Mouse (Mus musculus): ENCODE data around the gene Fam135a.

Gene Fam135a

DNA sequence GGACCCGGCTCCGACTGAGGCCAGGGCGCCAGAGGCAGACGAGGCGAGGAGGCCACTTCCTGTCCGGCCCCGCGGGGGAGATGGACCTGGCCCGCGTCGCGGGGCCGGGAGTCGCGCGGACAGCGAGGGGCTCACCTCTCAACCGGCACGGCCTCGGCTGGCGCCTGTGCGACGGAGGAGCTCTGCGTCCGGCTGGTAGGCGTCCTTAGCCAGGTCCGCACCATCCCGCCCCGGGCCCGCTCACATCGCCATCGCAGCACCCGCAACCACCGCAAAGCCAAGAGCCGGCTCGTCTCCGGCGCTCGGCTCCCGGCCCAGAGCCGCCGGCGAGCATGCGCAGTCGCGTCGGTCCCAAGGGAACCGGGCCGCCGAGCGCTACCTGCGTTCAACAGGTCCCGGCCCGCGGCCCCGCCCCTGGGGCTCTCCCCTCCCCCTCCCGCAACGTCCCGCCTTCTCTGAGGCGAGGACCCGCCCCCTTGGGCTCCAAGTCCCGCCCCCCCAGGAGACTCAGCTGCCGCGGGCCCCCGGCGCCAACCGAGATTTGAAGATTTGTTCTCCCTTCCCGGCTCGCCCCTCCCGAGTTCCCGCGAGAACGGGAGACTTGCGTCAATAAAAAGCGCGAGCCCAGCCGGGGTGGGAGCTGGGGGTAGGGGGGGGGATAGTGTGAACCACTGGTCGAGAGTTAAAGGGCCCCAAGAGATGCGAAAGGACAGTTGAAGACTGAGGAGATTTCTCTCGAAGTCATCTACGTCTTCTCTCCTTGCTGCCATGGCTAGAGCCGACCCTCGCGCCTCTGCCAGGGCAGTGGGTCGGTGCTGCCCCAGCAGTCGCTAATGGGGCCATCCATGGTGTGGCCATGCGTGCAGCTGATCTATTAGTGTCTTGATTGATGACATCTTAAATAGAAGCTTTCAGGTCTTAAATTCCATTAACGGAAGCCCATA lies at the start of gene Fam135a:
TSS of gene Fam135a (minus strand) at position 416 of the 944 bp plus-strand sequence.
- peak; percentile 96 for DNase-seq (ENCODE audit: low read depth, low spot score)

DNA sequence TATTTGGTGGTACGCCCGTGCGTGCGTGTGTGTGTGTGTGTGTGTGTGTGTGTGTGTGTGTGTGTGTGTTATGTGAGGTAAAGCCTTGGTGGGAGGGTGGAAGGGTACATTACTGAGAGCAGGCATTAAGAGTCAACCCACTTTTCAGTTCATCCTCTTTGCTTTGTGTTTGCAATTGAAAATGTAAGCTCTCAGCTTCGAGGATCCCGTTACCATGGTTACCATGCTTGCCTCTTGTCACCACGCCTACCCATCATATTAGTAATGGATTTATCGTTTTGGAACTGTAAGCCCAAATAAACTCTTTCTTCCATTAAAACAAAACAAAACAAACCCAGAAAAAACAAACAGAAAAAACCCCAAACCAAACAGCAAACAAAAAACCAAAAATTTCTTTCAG lies 43.4 kb upstream of the Fam135a start:
- DNase-seq (ENCODE audit: low read depth, low spot score), result peak; percentile 33

DNA sequence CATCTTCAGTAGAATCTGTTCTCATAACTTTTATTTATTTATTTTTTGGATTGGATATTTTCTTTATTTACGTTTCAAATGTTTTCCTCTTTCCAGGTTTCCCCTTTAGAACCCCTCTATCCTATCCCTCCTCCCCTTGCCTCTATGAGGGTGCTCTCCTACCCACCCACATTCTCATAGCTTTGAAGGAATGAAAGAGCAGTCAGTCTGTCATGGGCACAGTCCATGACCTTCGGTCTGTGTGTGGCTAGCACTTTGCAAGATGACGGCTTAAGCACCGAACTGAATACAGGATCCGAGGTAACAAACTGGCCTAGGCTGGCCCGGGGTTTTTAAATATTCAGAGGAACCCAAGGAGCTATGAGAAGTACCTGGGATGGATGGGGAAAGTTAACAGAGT lies 40.4 kb upstream of the Fam135a start:
- DNase-seq (ENCODE audit: low read depth, low spot score), result no peak

DNA sequence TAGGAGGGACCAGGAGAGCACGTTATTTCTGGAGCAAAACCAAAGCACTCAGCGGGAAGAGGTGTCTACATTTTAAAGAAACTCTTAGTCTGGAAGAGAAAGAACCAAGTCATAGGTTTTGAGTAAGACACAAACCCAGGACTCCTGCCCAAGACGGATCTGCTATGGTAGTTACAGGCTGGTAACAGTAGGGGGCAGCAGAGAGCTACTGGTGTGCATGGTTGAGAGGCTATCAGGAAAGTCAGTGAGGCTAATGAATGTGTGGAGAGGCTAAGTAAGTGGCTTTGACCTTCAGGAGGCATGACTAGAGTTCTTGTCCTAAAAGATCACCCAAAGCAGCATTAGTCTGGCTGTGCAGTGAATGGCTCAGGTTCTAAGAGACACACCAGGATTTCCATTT lies 37.0 kb upstream of the Fam135a start:
- peak; percentile 85 for DNase-seq (ENCODE audit: low read depth, low spot score)

DNA sequence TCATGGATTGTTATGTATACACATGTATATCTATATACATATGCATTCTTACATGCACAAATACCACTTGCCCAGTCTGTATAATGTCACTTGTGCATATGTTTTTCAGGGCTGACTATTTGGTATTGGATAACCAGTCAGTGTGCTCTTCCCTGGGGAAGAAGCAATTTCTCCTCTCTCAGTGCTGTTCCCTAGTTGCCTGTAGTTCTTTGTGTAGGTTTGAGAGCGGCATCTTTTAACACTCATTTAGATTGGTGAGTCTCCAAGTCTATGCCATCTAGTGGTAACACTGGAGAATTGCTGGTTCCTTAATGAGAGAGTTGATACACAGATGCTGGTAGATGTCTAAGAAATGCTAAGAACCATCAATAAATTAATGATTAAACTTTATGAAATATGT lies 34.7 kb upstream of the Fam135a start:
- DNase-seq (ENCODE audit: low read depth, low spot score), result peak; percentile 76

DNA sequence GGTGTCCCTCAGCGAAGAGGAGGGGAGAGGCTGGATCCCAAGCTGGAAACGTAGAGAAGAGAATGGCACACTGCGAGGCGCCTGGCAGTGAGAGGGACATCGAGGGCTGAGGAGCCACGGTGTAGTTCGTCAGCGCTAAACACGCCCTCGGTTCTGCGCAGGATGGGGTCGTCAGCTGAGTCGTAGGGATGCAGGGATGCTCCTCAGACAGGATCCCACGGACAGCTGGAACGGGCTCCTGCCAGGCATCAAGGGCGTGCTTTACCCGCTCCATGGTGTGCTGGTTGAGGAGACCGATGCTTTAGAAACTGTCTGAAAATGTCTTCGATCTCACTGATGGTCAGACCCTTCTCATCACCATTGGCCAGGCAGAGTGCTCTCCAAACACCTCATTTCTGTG lies 33.7 kb upstream of the Fam135a start:
- DNase-seq (ENCODE audit: low read depth, low spot score), result no peak

DNA sequence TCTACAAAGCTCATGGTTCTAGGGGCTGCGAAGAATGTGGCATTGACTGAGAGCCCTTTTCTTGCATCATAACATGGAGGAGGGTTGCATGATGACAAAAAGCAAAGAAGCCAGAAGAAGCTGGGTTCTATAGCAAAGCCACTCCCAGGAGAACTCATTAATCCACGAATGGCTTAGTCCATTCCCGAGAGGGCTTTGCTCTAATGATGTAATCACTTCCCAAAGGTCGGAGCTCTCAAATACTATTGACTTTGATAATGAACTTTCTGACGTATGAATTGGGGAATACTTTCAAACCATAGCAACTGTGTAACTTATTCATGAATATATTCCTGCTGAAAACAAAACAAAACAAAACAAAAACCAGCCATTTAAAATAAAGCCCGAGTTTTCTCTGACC lies 27.7 kb upstream of the Fam135a start:
- no peak for DNase-seq (ENCODE audit: low read depth, low spot score)

DNA sequence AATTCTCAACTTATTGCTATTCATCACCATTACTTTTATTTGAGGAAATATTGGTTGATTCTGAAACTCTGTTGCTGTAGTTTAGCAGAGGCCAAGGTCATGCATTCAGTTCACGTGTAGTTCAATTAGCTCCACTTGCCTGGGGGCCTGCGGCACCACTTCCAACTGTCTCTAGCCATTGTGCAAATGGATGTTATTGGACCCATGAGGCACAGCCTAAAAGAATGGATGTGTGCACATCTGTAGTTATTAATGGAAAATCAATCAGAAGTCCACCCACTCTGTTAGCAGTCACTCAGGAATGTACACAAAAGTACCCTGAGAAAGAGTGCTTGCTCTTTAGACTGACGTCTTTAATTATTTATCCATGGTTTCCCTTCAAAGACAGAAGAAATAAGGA lies 24.5 kb upstream of the Fam135a start:
- DNase-seq (ENCODE audit: low read depth, low spot score), result no peak

DNA sequence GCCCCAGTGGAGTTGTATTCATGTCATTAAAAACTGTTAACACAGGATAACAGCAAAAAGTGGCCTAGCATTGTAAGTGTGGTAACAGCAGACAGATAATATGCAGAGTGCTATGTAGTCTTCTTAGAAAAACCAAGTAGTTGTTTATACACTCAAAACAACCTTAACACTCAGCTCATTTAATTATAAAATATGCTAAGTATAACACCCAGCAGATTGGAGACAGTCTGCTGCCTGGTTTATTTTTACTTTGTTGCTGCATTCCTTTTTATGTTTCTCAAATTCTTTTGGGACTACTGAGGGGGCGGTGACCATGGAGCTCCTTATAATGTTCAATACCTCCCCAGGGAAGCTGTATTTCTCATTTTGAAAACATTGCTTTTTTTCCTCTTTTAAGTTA lies 22.4 kb upstream of the Fam135a start:
- peak; percentile 80 for DNase-seq (ENCODE audit: low read depth, low spot score)

DNA sequence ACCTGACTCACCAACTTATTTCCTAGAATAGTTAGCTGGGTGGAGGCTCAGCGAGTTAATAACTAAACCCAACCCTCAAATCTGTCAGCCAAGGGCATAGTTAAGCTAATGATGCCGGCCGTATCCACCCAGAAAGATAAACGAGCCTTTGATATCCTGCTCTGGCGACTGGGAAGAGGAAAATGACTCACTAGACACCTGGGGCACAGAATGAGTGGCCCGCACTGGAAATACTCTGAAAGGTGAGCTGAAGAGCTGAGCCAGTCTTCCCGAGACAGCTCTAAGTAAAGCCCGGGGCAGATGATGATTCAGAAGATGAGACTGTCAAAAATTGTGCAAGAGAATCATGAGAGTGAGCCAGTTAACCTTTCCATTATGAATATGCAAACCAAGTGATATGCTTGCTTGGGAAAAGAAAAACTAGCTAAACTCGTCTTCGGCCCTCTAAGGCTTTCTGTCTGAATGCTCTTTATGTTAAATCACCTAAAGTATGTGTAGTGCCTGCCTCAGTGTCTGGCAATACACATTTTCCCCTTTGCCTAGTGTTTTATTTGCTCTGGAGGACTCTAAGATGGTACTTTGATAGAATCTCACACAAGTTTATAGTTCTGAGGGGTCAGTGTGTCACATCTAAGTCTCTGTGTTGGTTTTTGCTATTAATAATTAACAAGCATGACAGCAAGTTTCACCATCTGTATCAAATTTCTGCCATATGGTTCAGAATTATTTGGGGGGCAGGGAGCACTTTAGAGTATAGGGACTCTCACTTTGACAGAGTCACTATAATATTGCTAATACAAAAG lies 8.0 kb upstream of the Fam135a start:
- DNase-seq (ENCODE audit: low read depth, low spot score), result peak; percentile 57

DNA sequence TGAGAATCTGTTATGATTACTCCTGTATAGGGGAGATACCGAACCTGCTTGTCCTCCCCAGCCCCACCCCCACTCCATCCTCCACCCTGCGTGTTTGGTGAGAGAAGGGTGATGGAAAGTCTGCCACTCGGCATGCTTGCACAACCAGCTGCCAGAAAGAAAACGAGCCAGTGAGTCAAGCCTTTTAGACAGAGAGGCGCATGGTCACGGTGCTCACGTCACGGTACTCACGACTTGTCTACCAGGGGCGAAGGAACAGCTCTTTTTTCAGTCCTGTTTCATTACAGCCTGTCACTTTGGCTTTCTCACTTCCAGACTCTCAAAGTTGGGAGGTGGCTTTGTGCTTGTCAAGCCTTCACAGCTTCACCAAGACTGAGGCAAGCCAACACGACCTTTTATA lies 7.2 kb upstream of the Fam135a start:
- peak; percentile 80 for DNase-seq (ENCODE audit: low read depth, low spot score)

DNA sequence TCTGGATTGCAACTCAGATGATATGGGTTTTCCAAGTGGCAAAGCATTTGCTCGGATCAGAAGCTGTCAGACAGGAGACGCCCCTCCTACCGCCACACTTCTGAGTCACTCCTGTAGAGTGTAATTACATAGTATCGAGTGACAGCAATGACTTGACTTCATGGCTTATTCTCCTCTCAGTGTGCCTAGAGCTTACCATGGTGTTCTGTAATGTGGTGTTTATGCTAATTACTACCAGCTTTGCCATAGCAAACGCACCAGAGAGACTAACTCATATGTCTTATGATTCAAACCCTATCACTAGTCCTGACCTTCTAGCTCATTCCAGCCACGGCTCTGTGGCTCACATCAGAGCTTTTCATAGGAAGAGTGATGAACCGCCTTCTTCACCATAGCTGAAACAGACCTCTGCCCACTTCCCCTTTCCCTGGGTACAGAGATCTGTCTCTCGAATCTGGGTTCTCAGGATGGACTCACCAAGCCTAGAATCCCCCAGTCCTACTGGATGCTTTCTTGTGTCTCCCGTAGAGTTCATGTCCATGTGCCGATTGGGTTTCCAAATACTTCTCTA lies 2.5 kb upstream of the Fam135a start:
- peak; percentile 33 for DNase-seq (ENCODE audit: low read depth, low spot score)

DNA sequence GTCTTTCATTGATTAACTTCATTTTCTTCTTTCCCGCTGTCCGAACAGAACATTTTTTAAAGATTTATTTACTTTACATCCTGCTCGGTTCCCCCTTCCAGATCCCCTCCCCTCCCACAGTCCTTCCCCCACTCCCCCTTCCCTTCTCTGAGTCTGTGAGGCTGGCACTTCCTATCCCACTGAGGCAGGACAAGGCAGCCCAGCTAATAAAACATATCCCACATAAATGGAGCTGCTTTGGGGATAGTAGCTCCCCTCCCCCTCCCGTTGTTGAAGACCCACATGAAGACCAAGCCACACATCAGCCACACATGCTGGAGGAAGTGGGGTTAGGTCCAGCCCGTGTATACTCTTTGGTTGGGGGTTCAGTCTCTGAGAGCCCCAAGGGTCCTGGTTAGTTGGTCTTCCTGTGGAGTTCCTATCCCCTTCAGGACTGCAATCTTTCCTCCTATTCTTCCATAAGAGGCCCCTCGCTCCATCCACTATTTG lies 773 bp upstream of the Fam135a start:
- no peak for DNase-seq (ENCODE audit: low read depth, low spot score)

DNA sequence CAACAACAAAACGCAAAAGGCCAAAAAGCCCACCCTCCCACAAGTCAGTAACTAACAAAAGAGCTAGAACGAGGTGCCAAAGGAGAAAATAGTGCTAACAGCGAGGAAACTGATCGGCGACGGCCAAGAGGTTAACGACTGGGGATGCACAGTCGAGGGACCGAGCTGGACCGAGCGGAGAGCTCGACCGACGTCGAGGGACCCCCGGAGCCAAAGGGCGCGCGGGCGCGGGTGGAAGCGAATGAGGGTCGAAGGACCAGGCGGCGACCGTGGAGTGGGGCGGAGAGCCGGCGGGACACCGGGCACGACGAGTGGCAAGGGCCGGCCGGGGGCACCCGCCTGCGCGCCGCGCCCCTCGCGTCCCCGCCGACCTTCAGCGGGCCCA lies 608 bp downstream of the Fam135a start:
- DNase-seq (ENCODE audit: low read depth, low spot score), result no peak

DNA sequence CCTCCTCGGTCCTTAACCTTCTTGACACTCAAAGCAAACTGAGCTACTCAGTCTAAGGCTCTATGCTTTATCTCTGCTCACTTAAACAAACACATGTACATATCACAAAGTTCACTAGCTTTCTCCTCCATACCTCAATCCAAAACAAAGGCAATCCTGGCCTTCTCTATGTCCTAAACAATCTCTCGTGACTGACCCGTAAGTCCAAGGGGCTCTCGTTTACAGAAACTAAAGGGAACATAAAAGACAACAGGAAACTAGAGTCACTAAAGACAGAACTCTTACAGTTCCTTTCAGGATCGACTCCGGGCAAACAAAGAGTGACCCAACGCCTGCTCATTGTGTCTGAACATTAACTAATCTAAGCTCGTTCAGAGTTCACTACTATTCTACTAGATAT lies 2.6 kb downstream of the Fam135a start:
- DNase-seq (ENCODE audit: low read depth, low spot score), result no peak

DNA sequence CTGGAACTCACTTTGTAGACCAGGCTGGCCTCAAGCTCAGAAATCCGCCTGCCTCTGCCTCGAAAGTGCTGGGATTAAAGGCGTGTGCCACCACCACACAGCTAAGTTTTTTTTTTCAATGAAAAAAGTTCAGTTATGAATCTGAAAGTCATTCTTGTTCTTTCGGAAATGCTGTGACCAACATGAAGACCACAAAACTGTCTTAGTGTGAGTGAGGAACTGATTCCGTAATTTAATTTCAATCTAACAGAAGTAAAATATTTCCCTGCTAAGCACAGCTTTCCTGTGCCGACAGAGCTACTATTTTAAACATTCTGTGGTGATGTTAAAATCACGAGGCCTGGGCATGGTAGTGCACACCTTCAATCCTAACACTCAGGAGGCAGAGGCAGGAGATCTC lies 7.7 kb downstream of the Fam135a start:
- no peak for DNase-seq (ENCODE audit: low read depth, low spot score)

DNA sequence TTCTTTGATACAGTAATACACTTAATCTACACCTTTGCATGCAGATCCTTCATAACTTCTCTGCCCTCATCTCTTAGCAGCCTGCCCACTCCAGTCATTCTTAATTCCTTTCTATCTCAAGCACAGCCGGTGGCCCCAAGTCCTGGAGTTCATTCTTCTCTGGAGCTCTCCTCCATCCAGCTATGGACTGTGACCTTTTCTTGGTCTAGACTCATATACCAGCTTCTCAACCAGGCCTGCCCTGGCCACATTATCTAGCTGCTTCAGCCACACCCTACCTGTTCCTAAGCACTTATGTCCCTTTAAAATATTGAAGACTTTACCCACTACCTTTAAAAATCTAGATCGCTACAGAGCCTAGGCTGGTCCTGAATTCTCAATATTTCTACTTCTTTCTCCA lies 9.5 kb downstream of the Fam135a start:
- no peak for DNase-seq (ENCODE audit: low read depth, low spot score)

DNA sequence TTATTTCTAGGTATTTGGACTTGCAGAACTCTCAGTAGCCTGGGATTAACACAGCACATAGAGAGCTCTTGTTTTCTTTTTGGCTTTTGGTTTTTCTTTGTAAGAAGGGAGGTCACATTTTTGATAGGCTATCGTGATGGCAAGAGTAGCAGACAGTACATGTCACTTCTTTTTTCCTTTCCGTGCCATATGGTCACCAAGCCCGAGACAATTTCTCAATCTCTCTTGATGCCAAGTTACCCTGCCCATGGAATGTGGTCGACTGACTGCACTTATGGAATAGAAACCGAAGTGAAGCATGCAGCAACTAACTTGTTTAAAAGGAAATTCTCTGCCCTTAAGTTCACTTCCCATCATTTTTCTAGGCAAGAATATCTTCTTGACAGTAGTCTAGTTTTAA lies 10.0 kb downstream of the Fam135a start:
- DNase-seq (ENCODE audit: low read depth, low spot score), result peak; percentile 73

DNA sequence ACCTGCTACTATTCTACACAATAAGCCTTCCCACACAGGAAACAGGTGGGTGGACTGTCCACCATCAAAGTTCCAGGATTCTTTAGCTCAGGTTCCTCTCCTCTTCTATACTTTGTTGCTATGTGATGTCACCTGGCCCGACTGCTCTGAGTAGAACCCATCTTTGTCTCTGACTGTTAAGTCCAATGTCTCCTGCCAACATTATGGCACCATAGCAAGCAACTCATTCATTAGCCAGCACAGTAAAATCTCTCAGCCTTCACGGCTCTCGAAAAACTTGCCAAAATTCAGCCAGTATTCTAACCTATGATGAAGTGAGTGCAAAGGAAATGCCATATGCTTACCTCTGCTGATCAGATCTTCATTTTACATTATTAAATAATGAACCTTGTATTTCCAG lies 14.0 kb downstream of the Fam135a start:
- peak; percentile 79 for DNase-seq (ENCODE audit: low read depth, low spot score)

DNA sequence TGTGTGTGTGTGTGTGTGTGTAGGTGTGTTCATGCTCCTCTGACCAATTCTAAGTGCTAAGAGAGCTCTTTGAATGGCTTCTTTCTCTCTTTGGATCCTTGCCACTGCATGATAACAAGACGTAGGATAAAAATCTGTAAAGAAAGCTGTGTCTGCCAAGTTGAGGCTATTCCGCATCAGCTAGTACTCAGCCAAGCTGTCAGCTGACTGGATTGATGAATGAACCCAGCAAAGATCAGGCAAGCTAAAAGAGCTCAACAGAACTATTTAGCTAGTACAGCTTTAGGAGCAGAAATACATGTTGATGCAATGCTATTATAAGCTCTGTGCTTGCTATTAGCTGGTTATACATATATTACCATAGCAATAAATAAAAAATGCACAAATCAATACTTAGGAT lies 25.7 kb downstream of the Fam135a start:
- peak; percentile 78 for DNase-seq (ENCODE audit: low read depth, low spot score)

DNA sequence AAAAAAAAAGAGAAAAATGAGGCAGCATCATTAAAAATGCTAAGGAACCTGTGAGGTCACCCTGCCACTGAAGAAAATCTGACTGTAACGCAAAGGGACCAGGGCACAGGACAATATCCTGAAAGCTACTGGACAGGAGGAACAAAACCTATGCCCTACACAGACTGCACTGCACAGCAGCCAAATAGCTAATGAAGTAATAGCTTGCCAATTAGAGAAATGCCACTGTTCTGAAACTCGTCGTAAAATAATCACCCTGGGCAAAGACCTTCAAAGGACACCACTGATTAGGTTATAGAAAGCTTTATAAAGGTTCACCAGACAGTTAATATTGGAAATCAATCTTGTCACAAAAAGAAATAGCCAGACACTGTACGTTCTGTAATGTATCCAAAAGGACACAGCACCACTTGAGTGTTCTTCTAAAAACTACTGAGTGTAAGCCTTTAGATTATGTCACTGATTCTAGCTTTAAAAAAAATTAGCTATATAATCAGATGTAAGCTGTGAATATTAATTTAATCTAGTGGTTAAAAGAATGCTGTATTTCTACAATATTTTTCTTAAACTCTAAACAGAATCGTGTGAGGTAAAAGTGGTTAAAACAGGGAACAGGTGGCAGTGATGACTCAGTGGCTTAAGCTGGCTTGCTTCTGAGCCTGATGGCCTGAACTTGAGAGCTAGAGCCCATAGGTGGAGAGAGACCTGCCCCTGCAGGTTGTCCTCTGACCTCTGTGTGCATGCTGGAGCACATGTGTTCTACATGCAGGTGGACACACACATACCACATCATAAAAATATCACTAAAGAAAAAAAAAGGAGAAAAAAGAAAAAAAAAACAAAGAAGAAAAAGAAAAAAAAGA lies 26.5 kb downstream of the Fam135a start:
- peak; percentile 77 for DNase-seq (ENCODE audit: low read depth, low spot score)
